Mouse (Mus musculus) kidney, adult 9 months (tissue): ENCODE data around the gene Sspo.

Experiments
- DNase-seq: peaks from one replicate; pipeline ENCODE4 v3.0.0; 2022

The Sspo gene

DNA sequence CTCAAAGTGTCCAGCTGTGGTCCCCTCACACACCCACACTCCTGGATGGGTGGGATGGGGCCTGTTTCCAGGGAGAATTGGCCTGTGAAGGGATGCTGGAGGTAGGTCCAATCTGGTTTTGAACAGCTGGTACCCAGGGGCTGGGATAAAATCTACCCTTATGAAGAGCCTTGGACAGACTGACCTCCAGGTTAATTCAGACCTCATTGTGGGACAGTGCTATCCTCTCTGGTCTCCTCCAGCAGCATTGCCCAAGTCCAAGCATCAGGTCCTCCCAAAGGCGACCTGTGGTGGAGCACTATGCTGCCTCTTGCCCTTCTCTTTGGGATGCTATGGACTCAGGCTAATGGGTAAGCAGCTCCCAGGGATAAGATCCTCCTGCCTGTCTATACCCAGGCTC is at the start of gene Sspo:
Sspo (plus strand) TSS at position 301 of the 400 bp plus-strand sequence.
- no peak for DNase-seq

- peak; percentile 50 for DNase-seq
These were observed 48.1 kb upstream of the Sspo start for GRCm38 (mm10) chr6:48399906-48400305.

- DNase-seq = no peak
These were observed 44.0 kb upstream of the Sspo start for GRCm38 (mm10) chr6:48404071-48404470.

- no peak for DNase-seq
These were observed 38.2 kb upstream of the Sspo start for GRCm38 (mm10) chr6:48409726-48410343.

GRCm38 (mm10) chr6:48410551-48410950 is 37.5 kb upstream of the Sspo start:
- no peak for DNase-seq

DNA sequence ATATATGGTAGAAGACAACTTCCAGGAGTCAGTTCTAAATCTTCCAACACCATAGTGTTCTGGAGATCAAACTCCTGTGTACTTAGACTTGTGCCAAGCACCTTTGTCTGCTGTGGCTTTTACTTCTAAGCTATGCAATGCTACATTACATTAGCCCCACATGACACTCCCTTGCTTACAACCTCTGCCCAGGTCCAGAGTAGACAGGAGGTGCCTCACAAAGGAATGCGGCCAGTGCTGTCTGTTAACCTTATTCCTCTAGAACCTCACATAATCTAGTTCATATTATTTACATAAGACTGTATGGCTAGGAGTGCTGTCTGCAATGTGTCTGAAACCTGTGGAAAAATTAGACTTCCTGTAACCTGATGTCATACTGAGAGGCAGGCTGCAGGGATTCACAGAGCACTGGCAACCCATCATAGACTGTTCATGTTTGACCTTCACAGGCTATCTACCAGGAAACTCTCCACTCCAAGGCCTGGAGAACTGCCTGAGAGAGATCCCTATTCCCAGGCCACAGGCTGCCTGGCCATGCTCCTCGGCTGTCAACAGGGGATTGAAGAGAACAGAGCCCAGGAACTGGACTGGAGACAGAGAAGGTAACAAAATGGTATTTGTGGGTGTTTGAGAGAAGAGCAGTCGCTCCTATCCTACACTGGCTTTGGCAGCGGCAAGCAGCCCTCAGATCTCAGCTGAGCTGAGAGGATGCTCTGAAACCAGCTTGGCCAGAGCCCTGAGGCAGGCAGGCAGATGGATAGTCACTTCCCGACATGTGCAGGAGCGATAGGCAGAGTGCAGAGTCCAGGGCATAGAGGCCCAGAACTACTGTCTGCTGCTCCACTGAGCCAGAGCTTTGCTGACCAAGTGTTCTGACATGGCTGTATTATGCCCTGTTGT is 36.6 kb upstream of the Sspo start:
- no peak for DNase-seq

DNA sequence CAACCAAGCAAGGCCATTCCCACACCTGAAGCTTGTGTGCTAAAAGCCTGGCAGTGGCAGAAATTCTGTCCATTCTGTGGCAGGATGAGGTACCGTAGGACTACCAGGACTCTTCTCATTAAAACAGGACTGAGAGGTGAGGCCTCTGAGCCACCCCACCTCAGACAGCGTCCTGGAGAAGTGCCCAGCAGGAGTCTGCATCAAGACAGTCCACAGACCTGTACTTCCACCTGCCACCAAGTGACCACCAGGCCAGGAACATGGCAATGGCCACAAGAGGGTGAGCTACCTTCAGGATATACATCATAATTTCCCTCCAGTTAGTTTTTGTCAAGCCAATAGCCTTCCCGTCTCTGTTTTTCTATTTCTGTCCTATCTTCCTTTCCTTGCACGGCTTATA is 35.9 kb upstream of the Sspo start:
- DNase-seq = no peak

GRCm38 (mm10) chr6:48412662-48413061 is 35.4 kb upstream of the Sspo start:
- no peak for DNase-seq

- no peak for DNase-seq
These were observed 34.9 kb upstream of the Sspo start for GRCm38 (mm10) chr6:48413081-48413480.

DNA sequence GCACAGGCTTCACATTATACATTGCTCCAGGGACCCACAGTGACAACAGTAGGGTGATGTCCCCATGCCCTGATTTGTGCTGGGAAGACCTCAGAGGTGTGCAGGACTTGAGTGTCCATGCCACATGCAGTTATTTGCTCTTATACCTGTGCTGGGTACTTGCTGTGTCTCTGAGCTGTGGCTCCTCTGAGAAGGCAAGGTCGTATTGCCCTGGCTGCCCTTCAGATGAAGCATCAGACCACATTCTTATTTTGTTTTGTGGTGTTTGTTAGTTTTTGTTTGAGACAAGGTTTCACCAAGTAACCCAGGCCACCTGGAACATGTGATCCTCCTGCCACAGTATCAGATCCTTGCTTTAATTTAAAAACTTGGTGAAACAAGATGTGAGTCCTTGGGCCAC is 33.1 kb upstream of the Sspo start:
- no peak for DNase-seq

GRCm38 (mm10) chr6:48415636-48416035 is 32.4 kb upstream of the Sspo start:
- DNase-seq = peak; percentile 46

DNA sequence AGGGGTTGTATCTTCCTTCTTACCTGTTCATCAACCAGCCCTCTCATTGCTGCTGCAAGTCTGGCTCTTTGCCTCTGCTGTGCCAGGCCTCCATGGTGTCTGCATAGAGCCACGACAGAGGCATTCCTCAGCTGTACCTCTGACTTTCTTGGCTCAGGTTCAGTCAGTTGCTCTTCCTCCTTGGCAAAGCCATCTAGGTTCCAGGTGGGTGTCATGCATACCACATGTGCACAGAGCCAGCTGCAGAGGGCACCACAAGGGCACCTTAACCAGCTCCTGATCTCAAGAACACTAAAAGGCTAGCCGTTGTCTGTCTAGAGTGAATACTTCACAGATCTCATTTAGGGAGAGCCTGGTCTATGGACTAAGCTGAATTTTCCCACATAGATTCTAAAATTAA is 31.5 kb upstream of the Sspo start:
- peak; percentile 49 for DNase-seq

GRCm38 (mm10) chr6:48420647-48421046 is 27.4 kb upstream of the Sspo start:
- DNase-seq = no peak

GRCm38 (mm10) chr6:48423336-48423735 is 24.7 kb upstream of the Sspo start:
- no peak for DNase-seq

DNA sequence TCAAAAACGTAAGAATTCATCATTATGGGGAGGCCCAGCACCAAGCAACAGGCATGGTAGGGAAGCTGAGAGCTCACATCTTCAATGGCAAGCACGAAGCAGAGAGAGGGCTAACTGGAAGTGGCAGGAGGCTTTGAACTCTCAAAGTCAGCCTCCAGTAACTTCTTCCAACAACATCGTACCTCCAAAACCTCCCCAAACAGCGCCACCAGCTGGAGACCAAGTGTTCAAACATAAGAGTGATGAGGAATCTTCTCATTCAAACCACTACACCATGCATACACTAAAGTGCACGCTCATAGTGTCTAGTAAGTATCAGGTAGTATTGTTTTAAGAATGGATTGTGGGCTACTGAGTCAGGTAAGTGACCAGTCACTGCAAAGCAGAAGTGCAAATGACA is 24.0 kb upstream of the Sspo start:
- DNase-seq = no peak

- DNase-seq = no peak
These were observed 21.1 kb upstream of the Sspo start for GRCm38 (mm10) chr6:48426956-48427355.

DNA sequence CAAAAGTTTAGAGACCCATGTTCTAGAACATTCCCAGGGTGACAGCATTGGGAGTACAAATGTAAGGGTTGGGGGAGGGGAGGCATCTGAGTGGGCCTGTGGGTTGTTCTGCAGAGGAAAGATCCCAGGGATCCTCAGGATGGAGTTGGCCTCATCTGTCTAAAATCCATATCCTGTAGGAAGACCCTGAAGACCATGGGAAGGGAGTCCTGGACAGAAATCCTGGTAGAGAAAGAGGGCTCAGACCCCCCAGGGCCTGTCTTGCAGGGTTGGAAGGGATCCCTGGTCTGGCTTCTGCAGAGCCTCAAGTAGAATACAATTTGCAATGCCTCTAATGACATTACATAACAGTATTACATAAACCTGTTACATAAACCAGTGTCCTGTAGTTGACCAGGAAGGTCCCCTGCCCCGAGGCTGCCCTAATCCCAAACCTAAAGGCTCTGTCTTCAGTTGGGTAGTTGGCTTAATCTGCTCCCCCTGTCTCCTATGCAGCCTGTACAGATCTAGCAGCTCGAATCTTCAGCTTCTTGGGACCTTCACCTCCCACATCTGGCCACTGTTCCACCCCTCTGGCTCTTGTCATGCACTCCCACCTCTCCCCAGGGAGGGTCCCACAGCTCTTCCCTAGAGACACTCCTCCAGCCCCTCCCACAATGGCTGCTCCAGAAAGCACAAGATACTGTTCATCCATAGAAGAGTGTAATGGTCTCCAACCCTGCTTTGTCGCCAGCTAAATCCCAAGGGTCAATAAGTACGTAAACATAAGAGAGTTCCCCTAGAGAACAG is 19.1 kb upstream of the Sspo start:
- DNase-seq = peak; percentile 77

GRCm38 (mm10) chr6:48430748-48431147 is 17.3 kb upstream of the Sspo start:
- no peak for DNase-seq

- no peak for DNase-seq
These were observed 14.9 kb upstream of the Sspo start for GRCm38 (mm10) chr6:48432893-48433816.

GRCm38 (mm10) chr6:48434651-48435050 is 13.4 kb upstream of the Sspo start:
- DNase-seq = peak; percentile 70

DNA sequence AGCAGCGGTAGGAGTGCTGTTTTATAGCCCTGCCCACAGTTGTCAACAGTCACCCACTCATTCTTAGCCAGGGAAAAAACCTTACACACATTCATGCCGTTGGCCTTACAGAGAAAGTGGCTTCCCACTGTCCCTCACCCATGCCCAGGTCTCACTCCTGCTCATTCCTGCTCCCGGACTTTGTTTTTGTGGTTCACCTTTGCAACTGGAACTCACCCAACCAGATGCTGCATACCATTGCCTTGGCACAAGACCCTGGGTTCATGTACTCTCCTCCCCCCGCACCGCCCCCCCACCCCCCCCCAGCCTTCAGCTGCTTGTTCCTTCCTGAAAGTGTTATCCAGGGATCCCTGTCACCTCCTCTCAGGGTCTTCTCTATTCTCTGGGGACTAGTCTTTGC is 12.9 kb upstream of the Sspo start:
- DNase-seq = peak; percentile 90

DNA sequence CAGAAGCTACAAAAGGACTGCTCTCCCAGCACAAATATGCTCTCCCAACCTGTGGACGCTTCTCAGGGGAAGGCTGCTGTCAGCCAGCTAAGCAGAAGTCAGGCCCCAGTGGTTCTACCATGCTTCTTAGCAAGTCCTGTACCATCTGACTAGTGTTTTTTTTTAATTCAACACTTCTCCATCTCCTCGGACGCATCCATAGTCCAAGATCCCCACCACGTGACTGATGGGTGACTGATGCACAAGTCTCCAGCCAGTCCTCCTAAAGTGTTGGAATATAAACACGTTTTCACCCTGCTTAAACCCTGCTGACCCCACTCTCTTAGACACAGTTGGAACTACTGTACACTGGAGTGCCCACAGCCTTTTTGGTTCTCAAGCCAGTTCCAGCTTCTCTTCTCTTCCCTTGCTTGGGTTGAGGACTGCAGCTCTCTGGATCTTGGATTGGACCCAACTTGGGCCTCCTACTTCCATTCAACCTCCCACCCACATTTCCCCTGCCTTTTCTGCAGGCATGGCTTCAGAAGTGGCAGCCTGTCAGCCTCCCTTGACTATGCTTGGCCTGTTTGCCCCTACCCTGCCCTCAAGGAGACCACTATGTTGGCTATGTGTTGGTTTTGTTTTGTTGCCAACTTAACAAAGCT is 12.2 kb upstream of the Sspo start:
- DNase-seq = peak; percentile 52
